Mouse (Mus musculus) cortical plate, adult 2 months (tissue): Measurements from ENCODE around the gene Ryr1. TPM values are rescaled to one million over a fixed set of nuclear protein-coding genes. Genes with fewer than 3 reads are reported as not detected.

ENCODE experiments used
- H3K27ac ChIP-seq: fragments of 200-500 bp; 2 replicates; pipeline ENCODE4 v1.5.1; 2012; ENCODE audit warnings: low read length, control low read depth, inconsistent platforms; ENCODE audit not compliant: insufficient read depth
- H3K4me1 ChIP-seq: fragments of 200-500 bp; 2 replicates; pipeline ENCODE4 v1.6.1; 2011; ENCODE audit warnings: low read length; ENCODE audit not compliant: control insufficient read depth, insufficient read depth
- H3K4me3 ChIP-seq: fragments of 200-500 bp; 2 replicates; pipeline ENCODE4 v1.5.1; 2011; ENCODE audit warnings: mild to moderate bottlenecking, low read length, control low read depth; ENCODE audit not compliant: insufficient read depth
- CTCF ChIP-seq: fragments of 200-500 bp; IDR thresholded peaks from 2 replicates; pipeline ENCODE4 v1.5.1; 2011; ENCODE audit warnings: mild to moderate bottlenecking, control low read depth, low read length; ENCODE audit not compliant: insufficient read depth; ENCODE audit errors: extremely low read depth
- POLR2A ChIP-seq: fragments of 200-500 bp; IDR thresholded peaks from 2 replicates; pipeline ENCODE4 v1.6.1; 2011; ENCODE audit warnings: mild to moderate bottlenecking, low read length, control low read depth; ENCODE audit not compliant: insufficient read depth; ENCODE audit errors: extremely low read depth
- polyA plus RNA-seq: library from polyadenylated mRNA; depleted of rRNA; stranded (reverse); fragments of >200 nt; gene quantifications from 2 replicates; pipeline ENCODE4 v1.2.3, GENCODE M21; 2012

Ryr1 gene
- polyA plus RNA-seq, 1 experiment = 7.7 TPM

DNA sequence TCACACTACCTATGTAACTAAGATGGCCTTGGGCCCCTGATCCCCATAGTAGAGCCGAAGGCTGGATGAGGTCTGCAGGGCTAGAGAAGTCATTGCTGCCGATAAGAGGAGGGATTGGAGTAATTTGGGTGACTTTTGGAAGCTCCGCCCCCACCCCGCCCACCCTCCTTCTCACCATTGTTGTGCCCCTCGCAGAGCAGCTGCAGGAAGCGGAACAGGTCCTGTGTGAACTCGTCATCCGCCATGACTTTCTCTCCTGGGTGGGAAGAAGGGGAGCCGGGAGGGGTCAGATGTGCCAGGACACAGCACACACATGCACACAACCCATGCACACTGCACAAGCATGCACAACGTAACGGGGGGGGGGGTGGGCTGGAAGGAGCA, 81.3 kb downstream of the Ryr1 start:
- no peak for TF ChIP-seq CTCF
- no peak for TF ChIP-seq POLR2A
- Histone ChIP-seq H3K27ac (no peak overlapping the region), H3K4me3 (no peak overlapping the region), H3K4me1 (no peaks in the 10 kb centered on the region; the same call in 1 of the 2 replicates)

DNA sequence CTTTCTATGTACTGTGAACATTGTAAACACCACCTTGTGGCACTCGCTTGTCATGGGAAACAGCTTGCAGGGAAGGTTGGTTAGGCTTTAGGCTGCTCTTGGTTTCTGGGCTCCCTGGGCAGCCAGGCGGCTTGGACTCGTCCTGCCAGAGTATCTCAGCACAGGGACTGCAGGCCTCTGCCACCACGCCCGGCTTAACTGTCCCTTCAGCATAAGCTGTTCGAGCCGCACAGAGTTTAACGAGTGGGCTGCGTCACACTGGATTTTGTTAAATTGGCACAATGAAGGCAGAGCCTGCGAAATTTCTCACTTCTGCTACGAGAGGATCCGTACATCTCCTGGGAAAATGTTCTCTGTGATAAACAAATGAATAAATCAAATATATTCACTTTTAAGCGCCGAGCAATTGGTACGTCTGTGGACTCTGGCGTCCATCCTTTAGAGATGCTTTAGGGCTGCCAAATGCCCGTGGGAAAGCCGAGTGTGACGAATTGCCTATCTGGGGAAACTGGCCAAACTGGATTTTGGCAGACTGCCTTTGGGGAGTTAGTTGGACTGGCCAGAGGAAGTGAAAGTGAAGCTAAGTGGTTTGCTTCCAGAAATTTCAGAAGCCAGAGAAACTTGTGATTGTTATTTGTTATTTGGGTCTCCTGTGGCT, 81.8 kb downstream of the Ryr1 start:
- no peak overlapping the region for H3K4me3 ChIP-seq
- H3K27ac ChIP-seq = no peak overlapping the region
- TF ChIP-seq CTCF (no peak), POLR2A (no peak)
- H3K4me1 ChIP-seq = no peaks in the 10 kb centered on the region; the same call in 1 of the 2 replicates

DNA sequence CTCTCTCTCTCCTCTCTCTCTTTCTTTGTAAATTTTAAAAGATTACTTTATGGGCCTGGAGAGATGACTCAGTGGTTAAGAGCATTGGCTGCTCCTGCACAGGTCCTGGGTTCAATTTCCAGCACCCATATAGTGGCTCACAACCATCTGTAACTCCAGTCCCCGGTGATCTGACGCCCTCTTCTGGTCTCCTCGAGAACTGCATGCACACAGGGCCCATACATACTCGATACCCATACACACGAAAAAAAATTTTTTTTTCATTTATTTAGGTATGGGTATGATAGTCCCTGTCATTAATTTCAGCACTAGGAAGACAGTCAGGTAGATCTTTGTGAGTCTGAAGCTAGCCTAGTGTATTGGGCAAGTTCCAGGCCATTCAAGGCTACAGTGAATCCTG, 83.8 kb downstream of the Ryr1 start:
- TF ChIP-seq POLR2A (no peak), CTCF (no peak)
- Histone ChIP-seq H3K27ac (no peak overlapping the region), H3K4me1 (no peaks in the 10 kb centered on the region; the same call in 1 of the 2 replicates), H3K4me3 (no peak overlapping the region)

DNA sequence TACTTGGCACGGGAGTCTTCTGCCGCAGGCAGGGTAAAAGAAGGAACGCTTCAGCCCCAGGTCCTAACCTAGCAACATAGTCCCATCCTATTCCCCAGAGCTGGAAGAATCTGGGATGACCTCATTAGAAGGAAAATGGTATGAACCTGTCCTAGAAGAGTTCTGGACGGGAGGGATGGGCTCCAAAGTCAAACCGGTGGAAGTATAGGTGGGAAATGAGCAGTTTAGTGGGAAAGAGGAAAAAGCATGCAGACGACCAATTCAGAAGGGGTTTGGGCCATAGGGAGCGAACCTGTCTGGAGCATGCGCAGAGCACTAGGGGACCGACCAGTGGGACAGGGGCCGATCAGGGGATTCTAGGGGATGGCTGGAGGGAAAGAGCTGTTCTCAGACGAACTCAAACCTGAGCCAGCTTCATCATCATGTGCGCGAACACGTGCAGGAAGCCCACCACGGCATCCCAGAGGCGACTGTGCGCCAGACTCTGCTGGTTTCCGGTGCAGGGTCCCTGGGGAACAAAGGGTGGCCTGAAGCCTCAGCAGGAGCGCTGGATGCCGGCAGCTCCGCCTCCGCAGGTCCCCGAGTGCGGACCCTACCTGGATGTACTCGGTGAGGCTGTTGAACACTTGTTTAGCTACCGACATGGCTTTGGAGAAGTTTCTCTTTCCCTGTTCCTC, 84.9 kb downstream of the Ryr1 start:
- Histone ChIP-seq H3K4me3 (no peak overlapping the region), H3K27ac (no peak overlapping the region), H3K4me1 (no peaks in the 10 kb centered on the region; the same call in 1 of the 2 replicates)
- TF ChIP-seq POLR2A = no peak
- no peak for TF ChIP-seq CTCF

DNA sequence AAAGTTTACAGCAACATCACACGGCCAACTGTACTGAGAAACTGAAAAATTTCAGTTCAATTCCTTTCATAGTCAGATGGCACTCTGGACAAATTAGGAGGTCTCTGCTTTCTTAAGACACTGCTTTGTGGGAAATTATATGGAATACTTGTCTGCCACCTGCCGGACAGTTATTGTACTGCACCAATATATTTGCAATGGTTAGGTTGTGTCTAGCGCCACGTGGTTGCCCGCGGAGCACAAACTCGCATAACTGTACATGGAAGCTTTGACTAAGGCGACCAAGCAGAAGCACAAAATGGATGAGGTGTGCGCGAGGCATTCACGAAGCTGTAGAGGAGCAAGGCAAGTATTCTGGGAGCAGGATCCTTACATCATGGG, 85.4 kb downstream of the Ryr1 start:
- no peak overlapping the region for H3K4me3 ChIP-seq
- TF ChIP-seq CTCF (peak; percentile 58), POLR2A (no peak)
- H3K27ac ChIP-seq = no peak overlapping the region
- H3K4me1 ChIP-seq = no peaks in the 10 kb centered on the region; the same call in 1 of the 2 replicates

DNA sequence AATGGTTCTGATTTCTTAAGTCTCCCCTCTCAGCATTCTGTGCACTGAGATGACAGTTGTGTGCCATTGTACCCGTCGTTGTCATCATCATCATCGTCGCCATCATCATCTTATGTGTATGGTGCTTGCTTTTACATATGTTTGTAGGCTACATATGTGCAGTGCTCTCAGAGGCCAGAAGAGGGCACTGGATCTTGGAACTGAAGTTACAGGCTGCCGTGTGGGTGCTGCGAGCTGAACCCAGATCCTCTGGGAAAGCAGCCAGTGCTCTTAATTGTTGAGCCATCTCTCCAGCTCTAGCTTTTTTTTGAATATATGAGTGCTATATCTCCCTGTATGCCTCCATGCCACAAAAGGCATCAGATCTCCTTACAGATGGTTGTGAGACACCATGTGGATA, 87.7 kb downstream of the Ryr1 start:
- Histone ChIP-seq H3K4me3 (no peak overlapping the region), H3K4me1 (no peaks in the 10 kb centered on the region), H3K27ac (no peak overlapping the region)
- TF ChIP-seq CTCF (no peak), POLR2A (no peak)

DNA sequence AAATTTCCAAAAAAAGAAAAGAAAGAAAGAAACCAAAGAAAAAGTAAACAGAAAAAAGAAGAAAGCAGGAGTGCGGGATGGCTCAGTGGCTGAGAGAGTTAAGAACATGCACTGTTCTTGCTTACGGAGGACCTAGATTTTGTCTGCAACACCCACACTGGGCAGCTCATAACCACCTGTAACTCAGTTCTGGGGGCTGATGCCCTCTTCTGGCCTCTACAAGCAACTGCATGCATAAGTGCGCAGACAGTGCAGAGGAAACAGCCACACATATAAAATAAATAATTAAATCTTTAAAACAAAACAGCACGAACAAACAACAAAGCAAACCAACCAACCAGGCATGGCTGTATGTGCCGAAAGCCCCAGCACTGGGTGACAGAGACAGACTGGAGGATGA, 92.3 kb downstream of the Ryr1 start:
- TF ChIP-seq POLR2A = no peak
- no peak for TF ChIP-seq CTCF
- no peak overlapping the region for H3K27ac ChIP-seq
- H3K4me1 ChIP-seq = no peaks in the 10 kb centered on the region
- H3K4me3 ChIP-seq = no peak overlapping the region

DNA sequence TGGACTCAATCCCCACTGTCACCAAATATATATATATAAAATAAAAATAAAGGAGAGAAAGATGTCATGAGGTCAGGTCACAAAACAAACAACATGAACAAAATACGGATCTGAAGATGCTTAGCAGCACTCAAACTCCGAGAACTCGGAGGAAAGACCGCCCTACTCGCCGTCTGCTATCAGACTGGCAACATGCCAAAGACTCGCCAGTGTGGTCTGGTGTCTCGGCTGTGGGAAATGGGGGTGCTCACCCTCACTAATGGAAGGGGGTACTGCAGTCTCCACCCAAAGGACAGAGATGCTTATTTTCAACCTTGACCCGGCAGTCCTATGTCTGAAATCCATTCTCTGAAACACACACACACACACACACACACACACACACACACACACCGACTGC, 93.3 kb downstream of the Ryr1 start:
- no peaks in the 10 kb centered on the region; the same call in 1 of the 2 replicates for H3K4me1 ChIP-seq
- no peak overlapping the region for H3K27ac ChIP-seq
- H3K4me3 ChIP-seq = no peak overlapping the region
- TF ChIP-seq POLR2A (no peak), CTCF (no peak)

DNA sequence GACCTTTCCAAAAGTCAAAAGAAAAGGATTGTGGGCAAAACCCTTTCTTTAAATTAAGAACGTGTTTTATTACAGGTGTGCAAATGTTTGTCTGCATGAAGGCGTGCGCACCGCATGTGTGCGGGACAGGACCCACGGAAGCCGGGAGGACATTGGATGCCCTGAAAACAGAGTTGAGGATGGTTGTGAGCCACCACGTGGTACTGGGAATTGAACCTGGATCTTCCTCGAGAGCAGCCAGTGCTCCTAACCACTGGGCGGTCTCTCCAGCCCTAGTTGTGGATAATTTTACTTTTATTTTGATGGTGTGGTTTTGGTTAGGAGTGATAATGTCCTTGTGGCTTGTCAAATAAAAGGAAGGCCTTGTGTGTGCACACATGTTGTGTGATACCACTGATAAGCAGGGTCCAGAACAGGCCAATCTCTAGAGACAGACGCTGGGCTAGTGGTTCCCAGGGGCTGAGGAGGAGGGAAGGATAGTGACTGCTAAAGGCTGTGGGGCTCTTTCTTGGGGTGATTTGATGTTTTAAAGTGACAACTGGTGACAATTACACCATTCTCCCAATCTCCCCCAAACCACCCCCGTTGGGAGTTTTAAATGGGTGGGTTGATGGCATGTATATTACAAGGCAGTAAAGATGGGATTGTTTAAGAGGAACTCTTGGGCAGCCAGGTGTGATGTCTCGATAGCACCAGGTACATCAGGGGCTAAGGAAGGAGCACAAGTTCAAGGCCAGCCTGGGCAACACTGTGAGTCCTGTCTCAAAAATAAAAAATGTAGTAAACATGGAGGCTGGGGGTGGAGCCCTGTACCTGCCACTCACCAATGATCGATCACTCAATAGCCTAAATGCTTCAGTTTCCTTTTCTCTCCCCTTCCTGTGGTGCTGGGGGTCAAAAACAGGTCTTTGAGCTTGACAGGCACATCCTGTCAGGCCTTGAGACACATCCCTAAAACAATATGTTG, 95.0 kb downstream of the Ryr1 start:
- TF ChIP-seq CTCF (no peak), POLR2A (no peak)
- Histone ChIP-seq H3K27ac (no peak overlapping the region), H3K4me1 (no peaks in the 10 kb centered on the region; the same call in 1 of the 2 replicates), H3K4me3 (no peak overlapping the region)
